Mouse (Mus musculus) CD4-positive helper T cell, adult 2 months (primary cell): ENCODE data around the gene Thbs4.

ENCODE experiments used
- DNase-seq: peaks from one replicate; pipeline ENCODE4 v3.0.0-alpha.2; 2012; ENCODE audit warnings: low read depth, missing footprints, low spot score

The Thbs4 gene

DNA sequence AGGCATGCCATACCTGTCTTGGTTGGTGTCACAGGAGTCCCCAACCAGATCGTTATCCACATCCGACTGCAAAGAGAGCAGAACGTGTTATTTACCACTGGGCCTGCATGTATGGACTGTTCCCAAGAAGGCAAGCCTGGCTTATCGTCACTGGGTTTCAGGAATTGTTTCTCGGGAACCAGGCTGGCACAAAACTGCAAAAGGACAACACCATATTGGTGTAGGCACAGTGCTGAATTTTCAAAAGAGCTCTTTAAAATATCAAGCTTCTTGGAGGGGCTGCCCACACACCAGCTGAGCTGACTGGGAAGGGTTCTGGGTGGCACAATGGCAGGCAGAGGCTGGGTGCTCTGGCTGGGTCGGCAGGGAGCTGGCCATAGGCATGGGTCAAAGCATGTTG, 34.1 kb downstream of the Thbs4 start:
- DNase-seq, result no peak

- no peak for DNase-seq
Measured at GRCm38 (mm10) chr13:92759096-92759495, 35.5 kb downstream of the Thbs4 start.

- no peak for DNase-seq
Measured at GRCm38 (mm10) chr13:92757972-92758585, 36.5 kb downstream of the Thbs4 start.

DNA sequence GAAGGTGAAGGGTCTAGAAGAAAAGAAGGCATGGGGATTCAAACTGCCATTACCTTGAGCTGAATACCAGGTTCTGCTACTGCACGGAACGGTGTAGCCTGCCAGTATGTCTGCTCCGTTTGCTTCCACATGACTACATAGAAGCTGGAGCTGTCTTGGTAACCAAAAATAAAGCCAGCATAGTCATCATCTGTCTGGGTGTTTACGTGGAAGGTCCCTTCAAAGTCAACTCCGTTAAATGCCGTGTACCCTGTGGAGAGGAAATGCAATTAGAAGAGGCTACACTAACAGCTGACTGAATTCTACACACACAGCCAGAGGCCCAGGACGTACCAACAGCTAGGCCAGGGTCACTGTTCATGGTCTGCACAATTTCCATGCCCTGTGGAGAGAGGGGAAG, 39.6 kb downstream of the Thbs4 start:
- DNase-seq, result no peak

DNA sequence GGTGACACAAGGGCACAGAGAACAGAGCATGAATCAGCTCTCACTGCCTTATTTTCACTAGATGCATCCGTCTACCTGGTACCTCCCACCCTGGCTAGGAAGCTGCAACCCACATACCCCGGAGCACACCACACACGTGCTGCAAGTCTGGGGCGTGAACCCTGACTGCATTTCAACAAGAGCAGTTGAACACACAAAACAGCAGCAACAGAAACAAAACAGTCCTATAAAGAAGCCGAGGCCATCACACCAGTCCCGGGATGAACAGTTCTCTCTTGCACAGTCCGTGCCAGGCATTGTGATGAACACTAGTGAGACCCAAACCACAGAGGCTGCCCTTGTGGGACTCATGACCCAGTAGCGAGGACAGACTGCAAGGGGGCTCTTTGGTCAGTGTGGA, 40.9 kb downstream of the Thbs4 start:
- no peak for DNase-seq

DNA sequence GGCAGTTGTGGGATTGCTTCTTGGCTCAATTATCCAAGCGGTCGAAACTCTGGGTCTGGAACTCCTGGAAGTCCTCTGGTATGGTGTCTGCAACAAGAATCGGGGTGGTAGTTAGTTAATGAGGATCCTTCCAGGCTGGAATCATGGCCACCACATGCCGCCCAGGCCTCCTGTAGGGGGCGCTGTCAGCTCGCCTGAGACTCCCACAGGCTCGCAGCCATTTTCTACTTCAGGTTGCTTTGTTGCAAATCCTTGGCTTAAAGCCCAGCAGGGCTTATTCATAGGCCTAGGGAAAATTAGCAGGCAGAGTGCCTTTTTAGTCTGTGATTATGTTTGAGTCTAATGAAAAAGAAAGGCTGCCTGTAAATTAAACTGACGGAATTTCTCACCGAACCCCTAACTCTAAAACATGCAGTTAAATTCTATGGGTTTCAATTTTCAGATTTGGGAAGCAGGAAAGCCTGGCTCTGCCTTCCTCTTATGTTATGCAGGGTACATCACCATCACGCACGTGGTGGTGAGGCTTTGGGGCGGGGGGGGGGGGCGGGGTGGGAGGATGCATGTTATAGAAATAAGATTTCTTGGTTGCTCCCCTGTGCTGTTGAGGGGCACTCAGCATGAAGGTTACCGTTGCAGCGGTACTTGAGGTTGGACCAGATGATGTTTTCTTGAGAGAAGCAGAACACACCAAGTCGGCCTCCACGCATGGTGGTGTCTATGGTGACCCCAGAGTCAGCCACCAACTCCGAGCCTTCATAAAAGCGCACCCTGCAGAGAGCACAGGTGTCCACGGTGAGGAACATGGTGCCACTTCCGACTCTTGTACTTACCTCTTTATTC, 42.7 kb downstream of the Thbs4 start:
- DNase-seq, result no peak

DNA sequence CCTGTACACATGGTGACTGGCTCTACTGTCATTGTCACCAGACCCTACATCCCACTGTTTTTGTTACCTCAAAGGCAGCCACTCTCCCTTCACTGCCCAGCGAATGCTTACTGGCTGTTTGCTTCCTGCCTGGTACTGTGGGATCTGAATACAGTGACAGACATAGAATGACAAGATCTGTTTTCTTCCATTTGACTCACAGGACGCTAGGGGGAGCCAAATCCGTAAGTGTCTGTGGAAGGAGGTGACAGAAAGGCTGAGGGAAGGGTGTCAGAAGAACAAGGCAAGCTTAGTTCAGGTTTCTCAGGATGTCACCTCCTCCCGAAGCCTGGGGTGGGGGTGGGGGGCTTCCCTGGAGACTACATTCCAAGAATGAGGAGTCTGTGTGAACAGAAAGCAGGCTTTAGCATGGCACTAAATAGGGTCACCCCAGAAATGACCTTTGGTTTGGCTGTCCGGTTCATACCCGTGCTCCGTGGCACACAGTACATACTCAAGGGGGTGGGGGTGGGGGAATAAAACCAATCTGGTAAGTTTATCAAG, 43.6 kb downstream of the Thbs4 start:
- peak; percentile 54 for DNase-seq

DNA sequence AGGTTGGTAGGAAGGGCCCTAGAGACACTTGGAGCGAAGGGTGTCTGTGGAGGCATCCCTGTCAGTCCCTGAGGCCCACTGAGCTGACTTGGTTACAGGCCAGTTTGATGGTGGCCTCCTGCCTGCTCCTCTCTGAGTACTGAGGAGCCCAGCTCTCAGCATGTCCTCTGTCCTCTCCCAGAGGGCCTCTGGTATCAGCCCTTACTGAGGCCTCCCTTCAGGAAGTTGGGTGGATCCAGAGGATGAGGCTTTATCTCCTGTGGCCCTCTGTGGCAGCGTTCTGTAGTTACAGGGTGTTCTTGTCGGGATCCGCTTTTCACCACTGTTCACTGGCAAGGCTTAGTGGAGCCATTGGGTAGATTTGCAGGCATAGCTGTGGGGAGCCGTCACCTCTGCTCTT, 51.3 kb downstream of the Thbs4 start:
- no peak for DNase-seq

DNA sequence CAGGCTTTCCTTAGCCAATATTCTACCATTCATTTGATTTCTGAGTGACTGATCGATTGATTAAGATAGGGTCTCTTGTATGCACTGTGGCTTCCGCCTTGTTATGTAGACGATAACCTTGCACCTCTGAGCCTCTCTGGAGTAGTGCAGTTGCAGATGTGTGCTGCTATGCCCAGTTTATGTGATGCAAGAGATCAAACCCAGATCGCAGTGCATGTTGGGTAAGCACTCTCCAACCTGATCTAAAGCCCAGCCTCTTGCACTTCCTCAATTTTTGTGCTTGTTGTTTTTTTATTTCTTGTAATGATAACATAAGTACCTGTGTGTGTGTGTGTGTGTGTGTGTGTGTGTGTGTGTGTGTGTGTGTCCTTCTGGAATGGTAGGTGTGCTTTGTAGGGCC, 51.7 kb downstream of the Thbs4 start:
- DNase-seq, result no peak

DNA sequence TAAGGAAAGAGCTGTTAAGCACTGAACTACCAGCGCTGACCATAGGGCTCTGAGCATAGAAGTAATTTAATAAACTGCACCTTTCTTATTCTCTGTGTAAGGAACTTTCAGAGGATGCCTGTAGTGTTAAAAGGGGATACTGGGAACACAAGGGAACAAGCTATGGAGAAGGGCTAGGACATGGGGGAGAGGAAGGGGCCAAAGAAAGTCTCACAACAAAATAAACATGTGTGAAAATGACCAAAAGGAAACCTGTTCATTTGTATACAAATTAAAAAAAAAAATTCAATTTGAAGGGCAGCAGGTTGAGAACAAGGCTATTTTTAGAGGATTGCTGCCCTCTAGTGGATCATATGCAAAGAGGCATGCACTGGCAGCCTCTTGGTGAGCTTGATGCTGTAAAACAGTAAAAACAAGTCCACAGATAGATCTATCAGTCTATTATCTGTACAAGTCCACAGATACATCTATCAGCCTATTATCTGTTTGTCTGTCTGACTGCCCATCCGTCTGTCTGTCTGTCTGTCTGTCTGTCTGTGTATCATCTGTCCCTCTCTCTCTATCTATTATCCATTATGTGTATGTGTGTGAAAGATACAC, 53.8 kb downstream of the Thbs4 start:
- peak; percentile 58 for DNase-seq

DNA sequence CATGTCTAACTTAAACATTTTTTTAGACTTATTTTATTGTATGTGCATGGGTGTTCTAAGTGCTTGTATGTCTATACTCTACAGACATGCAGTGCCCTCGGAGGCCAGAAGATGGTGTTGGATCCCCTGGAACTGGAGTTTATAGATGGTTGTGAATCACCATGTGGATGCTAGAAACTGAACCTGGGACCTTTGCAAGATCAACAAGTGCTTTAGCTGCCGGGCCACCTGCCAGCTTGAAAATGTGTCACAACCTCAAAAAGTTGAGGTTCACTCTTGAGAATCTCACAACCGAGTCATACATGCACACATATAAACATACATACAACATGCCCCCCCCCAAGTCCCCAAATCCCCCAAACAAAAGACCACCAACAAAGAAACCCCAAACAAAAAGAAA, 54.8 kb downstream of the Thbs4 start:
- no peak for DNase-seq

- DNase-seq, result no peak
Measured at GRCm38 (mm10) chr13:92738821-92739220, 55.8 kb downstream of the Thbs4 start.

GRCm38 (mm10) chr13:92736516-92737300, 57.9 kb downstream of the Thbs4 start:
- DNase-seq, result no peak

DNA sequence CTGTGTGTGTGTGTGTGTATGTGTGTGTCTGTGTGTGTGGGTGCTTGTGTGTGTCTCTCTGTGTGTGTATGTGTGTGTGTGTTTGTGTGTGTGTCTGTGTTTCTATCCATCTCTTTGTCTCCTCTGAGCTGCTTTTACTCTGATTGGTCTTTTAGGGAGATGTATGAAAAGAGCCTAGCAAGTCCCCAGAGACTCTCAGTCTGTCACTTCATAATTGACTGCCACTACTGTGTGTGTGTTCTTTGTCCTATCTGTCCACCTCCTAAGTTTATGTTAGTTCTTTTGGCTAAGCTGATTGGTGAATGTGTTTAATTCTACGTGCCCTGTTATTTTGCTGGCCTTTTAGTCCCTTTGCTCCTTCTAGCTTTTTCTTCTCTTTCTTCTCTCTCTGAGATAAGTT, 58.9 kb downstream of the Thbs4 start:
- DNase-seq, result no peak

DNA sequence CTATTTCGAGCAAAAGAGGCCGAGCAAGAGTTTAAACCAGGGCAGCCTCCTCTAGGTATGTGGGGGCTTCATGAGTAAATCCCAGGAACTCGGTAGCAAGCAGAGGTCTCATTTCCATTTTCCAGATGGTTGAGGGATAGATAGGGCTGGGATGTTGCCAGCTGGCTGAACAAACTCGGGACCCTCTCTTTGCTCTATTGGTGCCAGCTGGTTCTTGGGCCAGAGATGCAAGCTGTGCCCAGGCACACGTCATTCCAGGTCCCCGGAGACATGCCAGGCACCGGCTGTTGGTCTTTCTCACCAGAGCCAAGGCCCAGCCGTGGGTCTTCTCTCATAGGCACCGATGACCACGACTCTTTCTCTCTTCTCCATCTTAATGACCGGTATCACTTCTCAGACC, 60.9 kb downstream of the Thbs4 start:
- no peak for DNase-seq

- peak; percentile 50 for DNase-seq
Measured at GRCm38 (mm10) chr13:92733252-92733651, 61.4 kb downstream of the Thbs4 start.

DNA sequence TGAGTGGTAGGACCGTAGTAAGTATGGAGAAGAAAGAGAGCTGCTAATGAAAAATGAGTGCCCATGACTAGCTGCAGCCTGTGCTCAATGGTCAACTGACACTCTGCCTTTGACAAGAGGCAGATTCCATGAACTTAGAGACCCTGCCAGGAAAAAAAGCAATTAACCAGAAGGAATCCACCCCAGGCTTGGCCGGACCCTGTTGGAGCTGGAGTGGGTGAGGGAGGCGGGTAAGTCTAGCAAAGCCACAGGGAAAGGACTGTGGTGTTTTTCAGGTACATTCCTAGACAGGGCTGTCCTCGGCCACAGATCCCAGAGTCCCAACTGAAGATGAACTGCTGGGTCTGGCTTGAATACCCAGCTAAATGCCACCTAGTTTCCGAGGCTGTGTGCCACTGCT, 61.8 kb downstream of the Thbs4 start:
- DNase-seq, result no peak

DNA sequence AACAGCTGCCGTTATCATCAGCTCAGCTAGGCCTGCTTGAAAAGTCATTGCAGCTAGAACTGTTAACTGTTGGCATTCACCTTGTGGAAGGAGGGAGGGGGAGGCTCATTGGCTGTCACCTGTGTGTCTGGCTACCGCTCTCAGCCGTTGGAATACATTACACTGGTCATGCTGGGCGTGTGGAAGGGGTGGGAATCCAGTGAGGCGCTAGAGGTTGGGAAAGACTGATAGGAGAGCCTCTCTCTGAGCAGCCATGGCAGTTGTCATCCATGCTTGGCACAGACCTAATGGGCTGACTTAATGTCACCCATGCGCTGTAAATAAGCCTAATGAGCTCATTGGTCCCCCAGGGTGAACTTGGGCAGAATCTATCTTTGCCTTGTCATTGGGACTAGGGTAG, 62.8 kb downstream of the Thbs4 start:
- no peak for DNase-seq

DNA sequence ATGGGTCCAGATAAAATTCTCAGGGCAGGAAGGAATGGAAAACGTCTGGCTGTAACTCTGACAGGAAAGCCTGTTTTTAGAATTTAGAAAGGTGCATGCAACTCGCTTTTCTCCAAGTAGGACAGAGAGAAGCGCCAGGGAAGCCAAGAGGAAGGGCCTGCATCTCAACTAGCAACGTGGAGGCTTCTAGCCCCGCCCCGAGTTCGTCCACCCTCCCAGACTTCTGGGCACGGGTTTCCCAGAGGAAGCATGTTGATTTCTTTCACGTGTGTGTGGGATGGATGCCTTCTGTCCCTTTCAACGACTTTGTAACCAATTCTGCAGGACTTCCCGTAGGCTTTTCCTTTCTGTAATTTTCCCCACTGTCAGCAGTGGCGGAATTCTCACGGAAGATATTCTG, 64.8 kb downstream of the Thbs4 start:
- no peak for DNase-seq

DNA sequence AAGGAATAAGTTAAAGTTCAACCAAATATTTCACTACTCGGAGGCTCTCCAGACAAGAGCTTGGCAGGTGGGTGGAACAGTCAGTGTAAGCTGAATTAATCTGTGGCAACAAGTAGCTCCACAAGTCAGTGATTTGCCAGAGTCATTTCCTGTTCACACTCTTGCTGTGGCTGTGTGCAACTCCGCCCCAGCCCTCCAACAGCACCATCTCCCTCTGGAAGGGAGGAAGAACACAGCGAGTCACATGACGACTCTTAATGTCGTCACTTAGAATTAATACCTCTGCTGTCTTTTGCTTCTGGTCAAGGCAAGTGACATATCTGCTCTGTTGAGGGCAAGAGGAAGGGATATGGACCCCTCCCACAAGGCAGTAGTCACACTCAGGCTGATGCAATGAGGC, 72.2 kb downstream of the Thbs4 start:
- DNase-seq, result peak; percentile 24

DNA sequence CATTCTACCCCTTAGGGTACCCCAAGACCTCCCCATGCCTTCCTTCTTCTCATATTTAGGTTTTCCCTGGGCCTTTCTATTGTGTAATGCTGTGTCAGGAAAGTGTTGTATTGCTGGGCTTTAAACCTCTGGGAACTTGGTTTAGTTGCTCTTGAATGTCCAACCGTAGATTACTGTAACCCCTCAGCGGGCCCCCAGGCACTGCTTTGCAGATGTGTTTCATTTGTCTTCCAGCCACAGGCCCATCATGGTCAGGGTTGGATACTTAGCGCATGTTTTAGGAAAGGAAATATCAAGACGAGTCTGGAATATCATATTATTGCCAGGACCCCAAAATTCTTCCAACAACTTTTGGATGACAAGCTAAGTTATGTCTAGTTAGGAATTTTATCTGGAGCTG, 73.6 kb downstream of the Thbs4 start:
- DNase-seq, result no peak
